Mouse (Mus musculus) heart, embryonic 13.5 days (tissue): Measurements from ENCODE around the gene Fam126b. TPM values are rescaled to one million over a fixed set of nuclear protein-coding genes. Genes with fewer than 3 reads are reported as not detected.
"Not testable (repeated sequence)": the region's sequence is repeated elsewhere in the genome, so short reads cannot be mapped to it uniquely, and the experiment has no call there.

ENCODE experiments used
- ATAC-seq: fragments of 200-750 bp; cut with Nextera tagmentation; 2 replicates; pipeline ENCODE4 v1.8.0; 2017; ENCODE audit warnings: moderate TSS enrichment; ENCODE audit not compliant: insufficient number of reproducible peaks, low FRiP score, low TSS enrichment; ENCODE audit errors: extremely low read depth
- H3K27ac ChIP-seq: fragments of 300-500 bp; sonication (generic); replicated peaks from 2 replicates; pipeline ENCODE4 v1.5.1; 2015; ENCODE audit warnings: moderate library complexity, mild to moderate bottlenecking, inconsistent platforms
- H3K27me3 ChIP-seq: fragments of 300-500 bp; sonication (generic); replicated peaks from 2 replicates; pipeline ENCODE4 v1.6.1; 2015; ENCODE audit warnings: mild to moderate bottlenecking, inconsistent platforms
- H3K36me3 ChIP-seq: fragments of 300-500 bp; sonication (generic); 2 replicates; pipeline ENCODE4 v1.6.1; 2015; ENCODE audit warnings: mild to moderate bottlenecking, inconsistent platforms
- H3K4me1 ChIP-seq: fragments of 300-500 bp; sonication (generic); 2 replicates; pipeline ENCODE4 v1.6.1; 2015; ENCODE audit warnings: inconsistent platforms
- H3K4me2 ChIP-seq: fragments of 300-500 bp; sonication (generic); 2 replicates; pipeline ENCODE4 v1.6.1; 2015; ENCODE audit warnings: inconsistent platforms, mild to moderate bottlenecking, moderate library complexity
- H3K4me3 ChIP-seq: fragments of 300-500 bp; sonication (generic); 2 replicates; pipeline ENCODE4 v1.5.1; 2015; ENCODE audit warnings: moderate library complexity, mild to moderate bottlenecking, inconsistent platforms
- H3K9ac ChIP-seq: fragments of 300-500 bp; sonication (generic); 2 replicates; pipeline ENCODE4 v1.6.1; 2015; ENCODE audit warnings: inconsistent platforms, mild to moderate bottlenecking, moderate library complexity
- H3K9me3 ChIP-seq: fragments of 300-500 bp; sonication (generic); 2 replicates; pipeline ENCODE4 v1.6.1; 2016; ENCODE audit warnings: inconsistent platforms
- WGBS: fragments of 180-500 bp; shearing (Covaris S2); methylation state at CpG from one replicate; pipeline ENCODE4 v1.1.7; 2015; ENCODE audit warnings: mixed read lengths; 5-methylcytosine and 5-hydroxymethylcytosine counted together
- polyA plus RNA-seq: library from polyadenylated mRNA; unstranded; fragments of >200 nt; fragmentation: Nextera tagmentation; extraction: Ambion mirVana; gene quantifications from 2 replicates; pipeline ENCODE4 v1.2.1, GENCODE M21; 2015

Fam126b gene
- polyA plus RNA-seq, 1 experiment from 2014 or later: 3.8 TPM

DNA sequence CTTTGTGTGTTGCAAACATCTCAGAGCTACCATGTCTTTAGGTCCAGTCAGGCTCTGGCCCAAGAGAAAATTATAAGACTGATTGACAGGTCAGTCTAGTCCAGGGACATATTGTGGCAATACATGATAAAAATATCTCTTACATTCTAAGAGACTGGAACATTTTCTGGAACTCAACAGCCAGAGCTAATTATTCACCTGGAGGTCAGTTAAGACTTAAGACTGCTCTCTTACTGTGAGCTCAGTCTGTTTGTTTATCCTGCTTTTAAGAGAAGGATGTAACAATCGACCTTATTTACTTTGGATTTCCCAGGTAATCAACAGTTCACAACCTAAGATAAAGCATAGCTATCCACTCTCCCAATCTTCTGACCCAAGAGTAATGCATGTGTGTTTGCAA is 24.5 kb upstream of the Fam126b start:
- H3K36me3 ChIP-seq: no peaks in the 10 kb centered on the region
- H3K27me3 ChIP-seq: no peaks in the 10 kb centered on the region
- no peak overlapping the region for H3K4me3 ChIP-seq
- no peaks in the 10 kb centered on the region for H3K4me1 ChIP-seq
- no peak overlapping the region for H3K9ac ChIP-seq
- H3K4me2 ChIP-seq: no peak overlapping the region
- ATAC-seq: no peak
- peaks cover 19% of the 10 kb centered on the region; the same call in 1 of the 2 replicates for H3K9me3 ChIP-seq
- 16% methylated on average over 1 of the region's 1 CpGs for WGBS
- no peak overlapping the region for H3K27ac ChIP-seq

DNA sequence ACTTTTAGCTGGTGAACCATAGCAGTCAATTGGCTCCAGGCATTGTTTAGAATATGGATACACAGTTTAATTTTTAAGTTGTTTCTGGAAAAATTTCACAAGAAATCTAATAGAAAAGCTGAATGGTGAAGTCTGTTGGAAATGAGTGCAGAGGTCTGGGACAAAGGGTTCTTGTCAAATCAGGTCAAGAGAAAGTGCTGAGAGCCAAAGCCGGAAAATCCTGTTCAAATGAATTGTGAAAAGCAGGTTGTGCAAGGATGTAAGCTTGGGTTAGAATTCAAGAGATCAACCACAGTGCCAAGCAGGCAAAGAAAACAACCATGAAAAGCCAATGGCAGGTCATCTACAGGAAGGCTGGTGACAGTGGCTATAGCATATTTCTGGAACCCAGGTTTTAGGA is 24.0 kb upstream of the Fam126b start:
- Histone ChIP-seq H3K4me2 (no peak overlapping the region), H3K27me3 (no peaks in the 10 kb centered on the region), H3K27ac (no peak overlapping the region), H3K4me1 (no peaks in the 10 kb centered on the region), H3K36me3 (no peaks in the 10 kb centered on the region), H3K9me3 (peaks cover 19% of the 10 kb centered on the region; the same call in 1 of the 2 replicates), H3K4me3 (no peak overlapping the region), H3K9ac (no peak overlapping the region)
- WGBS: 77% methylated on average over 1 of the region's 1 CpGs
- no peak for ATAC-seq

DNA sequence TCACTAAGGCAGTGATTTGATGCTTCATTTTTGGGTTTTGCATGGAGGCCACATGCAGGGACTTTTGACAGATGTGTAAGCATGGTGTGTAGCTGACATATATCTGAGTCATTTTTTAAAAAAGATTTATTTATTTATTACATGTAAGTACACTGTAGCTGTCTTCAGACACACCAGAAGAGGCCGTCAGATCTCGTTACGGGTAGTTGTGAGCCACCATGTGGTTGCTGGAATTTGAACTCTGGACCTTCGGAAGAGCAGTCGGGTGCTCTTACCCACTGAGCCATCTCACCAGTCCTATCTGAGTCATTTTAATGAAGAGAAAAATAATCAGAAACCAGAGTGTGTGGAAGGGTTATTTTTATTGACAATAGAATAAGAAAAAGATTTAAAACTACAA is 23.5 kb upstream of the Fam126b start:
- WGBS: 86% methylated on average over 5 of the region's 5 CpGs
- not testable (repeated sequence) for H3K4me3 ChIP-seq, ATAC-seq, H3K27ac ChIP-seq, H3K27me3 ChIP-seq, H3K36me3 ChIP-seq, H3K4me1 ChIP-seq, H3K9ac ChIP-seq, H3K4me2 ChIP-seq
- peaks cover 19% of the 10 kb centered on the region; the same call in 1 of the 2 replicates for H3K9me3 ChIP-seq

DNA sequence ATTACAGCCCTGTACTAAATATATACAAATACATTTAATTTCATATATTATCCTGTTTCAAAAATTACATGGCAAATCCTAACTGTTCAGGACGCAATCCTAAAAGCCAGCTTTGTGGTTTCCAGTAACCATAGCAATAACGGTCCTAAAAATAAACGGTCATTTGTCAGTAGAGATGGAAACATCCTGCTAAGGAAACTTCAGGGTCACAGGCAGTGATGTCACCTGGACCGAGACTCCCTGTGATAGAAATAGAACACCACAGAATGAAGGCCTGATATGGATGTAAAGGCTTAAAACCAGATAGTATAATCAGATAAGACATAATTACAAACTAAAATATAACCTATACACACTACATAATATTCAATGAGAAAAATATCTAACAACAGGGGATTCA is 17.6 kb upstream of the Fam126b start:
- Histone ChIP-seq H3K9ac (no peak overlapping the region), H3K27me3 (no peaks in the 10 kb centered on the region)

DNA sequence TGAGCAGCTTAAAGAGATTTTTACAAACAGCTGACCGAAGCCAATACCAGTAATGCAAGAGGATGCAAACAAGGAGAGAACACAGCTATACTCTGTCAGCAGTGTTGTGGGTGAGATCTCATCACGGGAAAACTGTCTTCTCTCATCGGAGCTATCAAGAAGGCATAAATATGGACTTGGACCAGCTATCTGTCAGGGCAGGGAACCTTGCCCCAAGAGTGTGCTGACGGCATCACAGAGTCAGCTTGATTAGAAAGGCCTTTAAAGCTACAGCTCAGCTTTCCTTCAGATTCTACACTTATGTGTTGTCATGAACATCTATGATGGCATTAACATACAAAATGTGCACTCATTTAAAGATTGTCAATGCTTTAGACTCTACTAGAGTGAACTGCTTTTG is 16.6 kb upstream of the Fam126b start:
- Histone ChIP-seq H3K4me2 (no peak overlapping the region), H3K4me3 (no peak overlapping the region), H3K27ac (no peak overlapping the region), H3K36me3 (no peaks in the 10 kb centered on the region), H3K4me1 (no peaks in the 10 kb centered on the region), H3K27me3 (no peaks in the 10 kb centered on the region), H3K9me3 (peaks cover 10% of the 10 kb centered on the region; the same call in 1 of the 2 replicates), H3K9ac (no peak overlapping the region)
- no peak for ATAC-seq
- 52% methylated on average over 4 of the region's 4 CpGs for WGBS

More for the DNA sequence above, 17.6 kb upstream of the Fam126b start:
- no peak overlapping the region for H3K27ac ChIP-seq
- H3K4me1 ChIP-seq: no peaks in the 10 kb centered on the region
- no peaks in the 10 kb centered on the region for H3K36me3 ChIP-seq
- H3K4me2 ChIP-seq: no peak overlapping the region
- peaks cover 19% of the 10 kb centered on the region; the same call in 1 of the 2 replicates for H3K9me3 ChIP-seq
- no peak overlapping the region for H3K4me3 ChIP-seq
- 39% methylated on average over 4 of the region's 4 CpGs for WGBS
- ATAC-seq: no peak

DNA sequence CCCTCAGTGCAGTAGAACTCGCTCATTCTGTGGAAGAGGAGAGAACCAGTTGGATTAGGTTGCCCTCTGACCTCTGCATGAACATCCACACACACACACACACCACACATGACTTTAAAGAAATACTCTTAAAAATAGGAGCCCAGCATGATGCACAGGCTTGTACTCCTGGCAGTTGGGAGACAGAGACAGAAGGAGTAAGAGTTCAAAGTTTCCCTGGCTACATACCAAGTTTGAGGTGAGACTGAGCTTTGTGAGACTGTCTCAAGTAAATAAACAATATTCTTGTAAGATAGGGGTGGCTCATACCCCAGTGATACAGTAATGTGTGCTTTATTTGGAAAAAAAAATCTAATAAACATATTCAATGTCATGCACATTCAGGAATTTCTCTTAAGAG is 1.4 kb upstream of the Fam126b start:
- no peaks in the 10 kb centered on the region for H3K27me3 ChIP-seq
- peaks cover 14% of the 10 kb centered on the region for H3K4me1 ChIP-seq
- no peak overlapping the region for H3K27ac ChIP-seq
- no peaks in the 10 kb centered on the region for H3K9me3 ChIP-seq
- 84% methylated on average over 1 of the region's 1 CpGs for WGBS
- peak overlapping the region; percentile 86 for H3K4me2 ChIP-seq
- peak overlapping the region; percentile 89 for H3K4me3 ChIP-seq
- ATAC-seq: no peak
- H3K36me3 ChIP-seq: peaks cover 22% of the 10 kb centered on the region
- peak overlapping the region; percentile 96 for H3K9ac ChIP-seq

DNA sequence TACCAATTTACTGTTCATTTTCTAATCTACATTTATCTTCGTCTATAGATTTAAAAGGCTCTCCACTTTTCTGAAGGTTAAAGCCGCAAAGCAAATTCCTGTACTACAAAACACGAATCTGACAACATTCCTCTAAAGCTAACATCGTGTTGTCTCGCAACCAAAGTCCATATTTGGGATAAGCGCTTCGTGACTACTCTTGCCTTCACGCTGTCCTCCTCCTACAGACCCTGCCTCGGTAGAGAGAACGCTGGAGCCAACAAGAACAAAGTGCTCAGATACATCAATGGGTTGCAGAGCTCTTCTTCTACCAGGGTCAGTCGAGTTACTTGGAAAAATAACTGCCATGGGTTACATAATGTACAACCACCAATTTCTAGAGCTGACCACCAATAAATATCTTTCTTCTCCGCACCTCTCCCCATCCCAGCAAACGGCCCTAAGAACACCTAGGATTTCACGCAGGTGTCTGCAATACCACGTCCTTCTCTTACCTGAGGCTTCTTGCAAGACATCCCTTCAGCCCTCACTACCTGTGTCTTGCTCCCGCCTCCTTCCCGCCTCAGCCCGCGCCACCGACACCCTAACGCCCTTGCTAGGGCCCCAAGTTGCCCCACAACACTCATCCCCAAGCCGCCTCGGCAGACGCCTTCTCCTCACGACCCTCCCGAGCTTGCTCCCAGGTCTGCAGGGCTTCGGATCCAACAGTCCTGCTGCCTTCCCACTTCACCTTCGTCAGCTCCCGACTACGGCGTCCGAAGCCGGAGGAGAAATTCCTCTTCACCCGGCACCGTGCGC is 551 bp downstream of the Fam126b start:
- H3K9me3 ChIP-seq: no peaks in the 10 kb centered on the region

DNA sequence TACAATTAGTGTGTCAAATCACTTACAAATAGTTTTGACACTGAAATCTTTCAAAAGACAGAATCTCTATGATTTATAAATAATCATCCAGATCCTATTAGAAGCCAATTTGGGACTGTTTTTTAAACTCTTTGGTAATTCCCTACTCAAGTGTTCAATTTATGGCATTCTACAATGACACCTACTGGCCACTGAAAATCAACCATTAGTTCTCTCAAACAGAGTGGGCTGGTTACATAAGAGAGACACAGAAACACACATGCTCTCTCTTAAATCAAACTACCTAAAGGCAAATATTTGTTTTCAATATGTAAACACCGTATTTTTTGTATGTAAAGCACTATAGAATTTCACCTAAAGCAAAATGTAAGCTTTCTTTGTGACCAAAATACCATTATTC is 1.9 kb downstream of the Fam126b start:
- Histone ChIP-seq H3K9ac (no peak overlapping the region), H3K4me3 (no peak overlapping the region), H3K4me1 (peaks cover 14% of the 10 kb centered on the region), H3K4me2 (no peak overlapping the region), H3K9me3 (no peaks in the 10 kb centered on the region), H3K27me3 (no peaks in the 10 kb centered on the region), H3K36me3 (0 out of 2 replicates have a peak, but pooled peaks cover 5% of the 10 kb centered on the region), H3K27ac (no peak overlapping the region)
- WGBS: 68% methylated on average over 1 of the region's 1 CpGs
- no peak for ATAC-seq

More for the DNA sequence above, 551 bp downstream of the Fam126b start:
- no peaks in the 10 kb centered on the region for H3K27me3 ChIP-seq
- H3K4me3 ChIP-seq: peak overlapping the region; percentile 89
- H3K36me3 ChIP-seq: 0 out of 2 replicates have a peak, but pooled peaks cover 5% of the 10 kb centered on the region
- H3K27ac ChIP-seq: no peak overlapping the region; the same call in 1 of the 2 replicates
- peaks cover 14% of the 10 kb centered on the region for H3K4me1 ChIP-seq
- 4% methylated on average over 36 of the region's 36 CpGs for WGBS
- H3K9ac ChIP-seq: peak overlapping the region; percentile 96
- peak; percentile 45; the same call in 1 of the 2 replicates for ATAC-seq
- H3K4me2 ChIP-seq: peak overlapping the region; percentile 86

DNA sequence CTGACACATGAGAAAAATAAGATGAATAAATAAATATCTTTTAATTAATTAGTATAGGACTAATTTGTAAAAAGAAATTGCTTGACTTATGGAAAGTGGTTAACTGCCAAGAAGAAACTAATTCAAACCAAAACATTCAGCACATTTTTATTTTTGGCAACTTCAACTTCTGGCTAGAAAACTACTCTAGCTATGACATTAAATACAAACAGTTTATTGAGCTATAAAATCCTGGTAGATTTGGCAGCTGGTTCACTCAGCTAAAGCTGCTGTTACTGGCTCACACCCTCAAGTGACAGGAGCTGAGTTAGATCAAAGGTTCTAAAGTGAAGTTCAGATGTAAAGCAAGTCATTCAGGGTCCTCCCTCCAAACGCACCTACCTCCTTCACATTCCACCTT is 3.5 kb downstream of the Fam126b start:
- no peaks in the 10 kb centered on the region for H3K27me3 ChIP-seq
- no peak overlapping the region for H3K9ac ChIP-seq
- peaks cover 14% of the 10 kb centered on the region for H3K4me1 ChIP-seq
- WGBS: 56% methylated on average over 1 of the region's 1 CpGs
- H3K36me3 ChIP-seq: no peaks in the 10 kb centered on the region
- H3K4me3 ChIP-seq: no peak overlapping the region
- ATAC-seq: no peak
- H3K4me2 ChIP-seq: no peak overlapping the region
- H3K27ac ChIP-seq: no peak overlapping the region
- no peaks in the 10 kb centered on the region for H3K9me3 ChIP-seq

DNA sequence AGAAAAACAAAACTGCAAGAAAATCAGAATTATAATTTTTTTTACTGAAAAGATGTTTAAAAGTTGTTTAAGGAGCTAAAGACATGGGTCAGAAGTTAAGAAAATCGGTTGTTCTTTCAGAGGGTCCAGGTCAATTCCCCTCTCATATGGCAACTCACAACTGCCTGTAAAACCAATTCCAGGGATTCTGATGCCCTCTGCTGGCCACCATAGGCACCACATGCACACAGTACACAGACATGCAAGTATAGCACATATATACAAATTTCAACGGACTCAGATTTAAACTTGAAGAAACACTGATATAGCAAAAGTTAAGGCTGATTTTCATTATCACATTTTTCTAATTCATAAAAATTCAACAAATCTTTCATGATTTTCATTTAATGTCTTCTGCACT is 6.9 kb downstream of the Fam126b start:
- no peak for ATAC-seq
- Histone ChIP-seq H3K4me2 (no peak overlapping the region), H3K4me1 (no peaks in the 10 kb centered on the region), H3K27ac (no peak overlapping the region), H3K9ac (no peak overlapping the region), H3K27me3 (no peaks in the 10 kb centered on the region), H3K9me3 (no peaks in the 10 kb centered on the region), H3K4me3 (no peak overlapping the region), H3K36me3 (no peaks in the 10 kb centered on the region)
- WGBS: 82% methylated on average over 2 of the region's 2 CpGs

DNA sequence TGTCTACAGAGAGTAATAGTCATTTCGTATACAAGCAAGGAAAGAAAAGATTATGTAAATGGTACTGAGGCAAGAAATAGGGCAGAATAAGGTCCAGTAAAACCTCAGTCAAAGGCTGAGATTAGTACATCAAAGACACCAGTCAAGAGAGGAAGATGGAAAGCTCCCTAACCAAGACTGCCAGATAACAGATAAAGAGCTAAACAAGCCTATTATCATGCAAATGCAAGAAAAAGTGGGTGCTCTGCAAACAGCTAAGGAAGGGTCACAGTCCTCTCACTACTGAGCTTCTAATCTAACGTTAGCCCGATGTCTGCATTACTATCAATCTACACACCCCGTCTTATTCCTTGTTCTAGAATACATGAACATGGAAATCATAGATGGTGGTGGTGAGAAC is 15.7 kb downstream of the Fam126b start:
- ATAC-seq: no peak
- H3K4me1 ChIP-seq: peaks cover 3% of the 10 kb centered on the region; the same call in 1 of the 2 replicates
- H3K36me3 ChIP-seq: no peaks in the 10 kb centered on the region
- no peaks in the 10 kb centered on the region for H3K27me3 ChIP-seq
- H3K9ac ChIP-seq: no peak overlapping the region
- 49% methylated on average over 4 of the region's 4 CpGs for WGBS
- H3K4me3 ChIP-seq: no peak overlapping the region
- no peak overlapping the region for H3K4me2 ChIP-seq
- H3K9me3 ChIP-seq: no peaks in the 10 kb centered on the region
- H3K27ac ChIP-seq: no peak overlapping the region
